Mouse (Mus musculus) megakaryocyte, embryonic 14.5 days (primary cell): ENCODE measurements around the gene B430306N03Rik. TPM values are rescaled to one million over a fixed set of nuclear protein-coding genes. Genes with fewer than 3 reads are reported as not detected.

Experiments
- H3K27me3 ChIP-seq: replicated peaks from 2 replicates; pipeline ENCODE3; 2012; ENCODE audit warnings: inconsistent platforms
- H3K36me3 ChIP-seq: replicated peaks from 2 replicates; pipeline ENCODE3; 2012; ENCODE audit warnings: low read length, inconsistent platforms, mixed read lengths
- H3K4me1 ChIP-seq: 2 replicates; pipeline ENCODE4 v1.6.1; 2012; ENCODE audit warnings: inconsistent platforms
- H3K4me3 ChIP-seq: replicated peaks from 2 replicates; pipeline ENCODE3; 2012; ENCODE audit warnings: moderate library complexity, mild to moderate bottlenecking, inconsistent platforms
- H3K9me3 ChIP-seq: 2 replicates; pipeline ENCODE4 v1.6.1; 2012; ENCODE audit warnings: inconsistent platforms
- FLI1 ChIP-seq: IDR thresholded peaks from 2 replicates; pipeline ENCODE4 v1.6.1; 2012; ENCODE audit warnings: low read length, inconsistent platforms, mixed read lengths
- GATA1 ChIP-seq: IDR thresholded peaks from 3 replicates; pipeline ENCODE4 v1.6.1; 2012; ENCODE audit warnings: mixed read lengths, low read length, inconsistent platforms, borderline replicate concordance
- polyA plus RNA-seq: library from polyadenylated mRNA; stranded (reverse); fragments of >175 nt; gene quantifications from 2 replicates; pipeline ENCODE4 v1.2.3, GENCODE M21; 2012; ENCODE audit warnings: low replicate concordance; ENCODE audit not compliant: insufficient read depth

Gene B430306N03Rik
- polyA plus RNA-seq, 1 experiment: 0.94 TPM

DNA sequence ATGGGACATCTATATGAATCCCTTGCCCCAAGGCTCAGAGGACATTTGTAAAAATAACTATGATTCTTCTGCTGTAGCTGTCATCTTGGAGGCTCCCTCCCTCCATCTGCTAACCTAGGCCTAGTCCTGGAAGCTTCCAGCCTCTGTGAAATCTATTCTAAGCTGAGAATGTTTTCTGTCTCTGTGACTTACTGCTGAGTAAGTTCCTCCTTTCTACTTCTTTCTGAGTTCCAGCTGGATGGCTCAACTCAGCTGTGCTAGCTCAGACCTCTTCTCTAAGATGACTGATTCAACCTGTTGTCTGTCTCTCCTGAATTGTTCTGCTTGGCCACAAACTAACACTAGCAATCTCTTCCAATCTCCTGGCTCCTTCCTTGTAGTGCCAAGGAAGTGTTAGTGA, 37.6 kb upstream of the B430306N03Rik start:
- H3K9me3 ChIP-seq: 0 out of 2 replicates have a peak, but pooled peaks cover under 1% of the 10 kb centered on the region
- peaks cover 5% of the 10 kb centered on the region for H3K36me3 ChIP-seq
- no peaks in the 10 kb centered on the region for H3K27me3 ChIP-seq
- no peak overlapping the region for H3K4me3 ChIP-seq
- peaks cover 51% of the 10 kb centered on the region for H3K4me1 ChIP-seq
- TF ChIP-seq FLI1 (no peak), GATA1 (no peak)

DNA sequence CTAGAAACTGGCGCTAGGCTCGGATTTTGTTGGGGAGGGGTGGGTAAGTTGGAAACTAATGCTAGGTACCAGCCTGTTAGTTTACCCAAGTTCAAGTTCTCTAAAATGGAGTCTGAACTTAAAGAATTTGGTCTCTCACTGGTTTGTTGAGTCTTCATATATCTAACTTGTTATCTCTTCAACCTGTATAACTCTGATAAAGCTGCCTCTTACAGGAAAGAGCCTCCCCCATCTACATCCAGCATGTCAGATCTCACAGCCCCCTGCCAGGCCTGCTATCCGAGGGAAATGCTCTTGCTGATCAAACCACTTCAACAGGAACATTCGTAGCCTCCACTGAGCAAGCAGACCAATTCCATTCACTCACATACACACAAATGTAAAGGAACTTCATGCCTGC, 36.9 kb upstream of the B430306N03Rik start:
- Histone ChIP-seq H3K4me3 (no peak overlapping the region), H3K36me3 (peaks cover 5% of the 10 kb centered on the region), H3K9me3 (no peaks in the 10 kb centered on the region), H3K27me3 (no peaks in the 10 kb centered on the region), H3K4me1 (peaks cover 46% of the 10 kb centered on the region)
- no peak for TF ChIP-seq FLI1
- no peak for TF ChIP-seq GATA1

DNA sequence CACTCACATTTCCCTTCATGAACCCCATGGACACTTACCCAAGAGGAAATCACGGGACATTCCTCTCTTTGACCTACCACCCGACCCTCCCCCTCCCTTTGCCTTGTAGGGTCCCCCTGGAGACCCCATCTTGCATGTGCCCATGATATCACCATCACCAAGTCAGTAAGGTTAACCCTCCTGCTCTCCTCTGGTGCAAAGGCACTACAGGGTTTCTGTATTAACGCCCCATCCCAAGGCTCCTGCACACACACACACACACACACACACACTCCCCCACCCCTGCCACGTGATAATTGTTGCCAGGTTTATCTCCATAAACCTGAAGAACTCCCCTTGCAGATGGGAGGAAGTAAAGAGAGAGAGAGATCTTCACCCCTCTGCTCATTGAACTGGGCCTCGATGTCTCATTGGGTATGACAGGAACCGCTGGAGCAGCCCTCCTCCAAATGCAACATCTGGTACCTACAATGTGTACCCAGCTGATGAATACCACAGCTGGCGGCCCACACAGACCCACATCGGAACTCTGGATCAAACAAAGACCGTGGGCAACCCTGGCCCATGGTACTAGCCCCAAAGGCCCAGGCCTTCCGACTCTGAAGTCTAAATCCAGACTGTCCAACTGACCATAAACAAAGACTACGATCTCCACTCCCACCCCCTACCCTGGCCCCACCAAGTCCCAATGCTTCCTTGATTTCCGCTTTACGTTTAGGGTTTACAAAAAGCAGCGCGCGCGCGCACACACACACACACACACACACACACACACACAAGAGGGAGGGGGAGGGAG, 34.8 kb upstream of the B430306N03Rik start:
- TF ChIP-seq FLI1 (no peak), GATA1 (no peak)
- H3K4me3 ChIP-seq: no peak overlapping the region
- H3K4me1 ChIP-seq: peaks cover 29% of the 10 kb centered on the region
- H3K27me3 ChIP-seq: no peaks in the 10 kb centered on the region
- H3K36me3 ChIP-seq: peaks cover 5% of the 10 kb centered on the region
- H3K9me3 ChIP-seq: no peaks in the 10 kb centered on the region

DNA sequence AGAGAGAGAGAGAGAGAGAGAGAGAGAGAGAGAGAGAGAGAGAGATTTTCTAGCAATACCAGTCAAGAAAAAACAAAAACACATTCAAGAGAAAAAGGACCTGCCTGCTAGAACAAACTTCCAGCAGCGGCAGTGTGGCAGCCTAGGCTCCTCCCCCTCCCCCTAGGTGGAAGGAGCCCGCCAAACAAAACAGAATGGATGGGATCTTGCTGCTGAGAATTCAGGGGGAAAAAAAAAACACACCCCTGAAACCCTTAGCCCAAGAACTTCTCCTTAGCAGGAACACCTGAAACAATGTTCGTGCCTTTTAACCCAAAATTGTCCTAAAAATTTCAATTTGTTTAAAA, 34.2 kb upstream of the B430306N03Rik start:
- TF ChIP-seq FLI1: no peak
- no peak for TF ChIP-seq GATA1
- Histone ChIP-seq H3K27me3 (no peaks in the 10 kb centered on the region), H3K4me1 (peaks cover 32% of the 10 kb centered on the region), H3K36me3 (peaks cover 3% of the 10 kb centered on the region), H3K9me3 (no peaks in the 10 kb centered on the region), H3K4me3 (no peak overlapping the region)

DNA sequence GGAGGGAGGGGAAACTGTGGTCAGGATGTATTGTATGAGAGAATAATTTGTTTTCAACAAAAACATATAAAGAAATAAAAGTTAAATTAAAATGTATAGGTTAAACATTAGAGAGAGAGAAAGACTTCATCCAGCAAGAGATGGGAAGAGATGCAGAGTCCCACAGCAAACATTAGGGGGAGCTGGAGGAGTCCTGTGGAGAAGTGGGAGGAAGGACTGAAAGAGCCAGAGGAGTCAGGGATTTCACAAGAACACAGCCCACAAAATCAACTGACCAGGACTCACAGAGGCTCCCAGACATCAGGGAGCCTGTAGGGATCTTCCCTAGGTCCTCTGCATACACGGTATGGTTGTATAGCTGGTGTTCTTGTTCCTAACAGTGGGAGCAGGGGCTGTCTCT, 29.2 kb upstream of the B430306N03Rik start:
- 0 out of 2 replicates have a peak, but pooled peaks cover 2% of the 10 kb centered on the region for H3K9me3 ChIP-seq
- H3K27me3 ChIP-seq: no peaks in the 10 kb centered on the region
- peak overlapping the region; percentile 81 for H3K4me3 ChIP-seq
- H3K4me1 ChIP-seq: peaks cover 26% of the 10 kb centered on the region
- no peak for TF ChIP-seq GATA1
- no peak for TF ChIP-seq FLI1
- H3K36me3 ChIP-seq: peaks cover 2% of the 10 kb centered on the region

DNA sequence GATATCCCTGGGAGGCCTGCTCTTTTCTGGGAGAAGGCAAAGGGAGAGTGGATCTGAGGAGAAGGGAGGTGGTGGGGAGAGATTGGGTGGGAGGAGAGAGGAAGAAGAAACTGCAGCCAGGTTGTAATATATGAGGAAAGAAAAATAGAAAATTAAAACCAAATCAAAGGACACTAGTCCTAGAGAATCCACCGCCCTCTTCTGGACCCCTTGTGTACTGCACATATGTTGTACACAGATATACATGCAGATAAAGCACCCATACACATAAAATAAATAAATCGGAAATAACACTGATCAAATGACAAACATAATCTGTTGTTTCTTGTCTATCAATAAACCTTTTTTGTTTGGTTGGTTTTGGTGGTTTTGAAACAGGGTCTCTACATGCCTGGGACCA, 28.7 kb upstream of the B430306N03Rik start:
- Histone ChIP-seq H3K9me3 (0 out of 2 replicates have a peak, but pooled peaks cover 2% of the 10 kb centered on the region), H3K4me1 (peaks cover 30% of the 10 kb centered on the region)
- TF ChIP-seq GATA1: no peak
- no peak for TF ChIP-seq FLI1

DNA sequence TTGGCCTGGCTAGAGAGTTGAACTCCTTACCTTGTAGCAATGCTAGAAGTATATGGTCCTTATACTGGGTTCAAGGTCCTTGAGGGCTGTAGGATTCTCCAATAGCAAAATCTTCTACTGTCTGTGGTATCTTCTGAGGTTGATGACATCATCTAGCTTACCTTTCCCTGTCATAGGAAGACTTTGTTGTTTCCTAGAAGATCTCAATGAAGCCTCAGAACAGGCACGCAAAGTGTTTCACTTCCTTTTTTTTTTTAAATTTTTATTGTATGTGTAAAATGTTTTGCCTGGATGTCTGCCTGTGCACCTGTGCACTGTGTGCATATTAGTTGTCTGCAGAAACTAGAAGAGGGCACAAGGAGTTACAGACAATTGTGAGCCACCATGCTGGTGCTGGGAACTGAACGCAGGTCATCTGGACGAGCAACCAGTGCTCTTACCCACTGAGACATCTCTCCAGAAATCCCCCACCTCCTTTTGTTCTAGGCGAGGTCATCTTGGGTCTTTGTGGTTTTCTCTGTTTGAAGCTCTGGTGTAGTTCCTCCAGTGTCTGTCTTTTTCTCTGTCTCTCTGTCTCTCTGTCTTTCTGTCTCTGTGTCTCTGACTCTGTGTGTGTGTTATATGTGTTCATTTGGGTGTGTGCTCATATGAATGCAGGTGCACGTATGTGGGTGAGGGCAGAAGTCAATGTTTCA, 22.3 kb upstream of the B430306N03Rik start:
- no peaks in the 10 kb centered on the region for H3K27me3 ChIP-seq
- H3K9me3 ChIP-seq: 0 out of 2 replicates have a peak, but pooled peaks cover 2% of the 10 kb centered on the region
- H3K4me1 ChIP-seq: peaks cover 60% of the 10 kb centered on the region
- TF ChIP-seq FLI1: no peak
- no peak overlapping the region for H3K4me3 ChIP-seq
- H3K36me3 ChIP-seq: peaks cover 8% of the 10 kb centered on the region

More for the DNA sequence above, 28.7 kb upstream of the B430306N03Rik start:
- peak overlapping the region; percentile 81 for H3K4me3 ChIP-seq
- H3K27me3 ChIP-seq: no peaks in the 10 kb centered on the region
- peaks cover 2% of the 10 kb centered on the region for H3K36me3 ChIP-seq

DNA sequence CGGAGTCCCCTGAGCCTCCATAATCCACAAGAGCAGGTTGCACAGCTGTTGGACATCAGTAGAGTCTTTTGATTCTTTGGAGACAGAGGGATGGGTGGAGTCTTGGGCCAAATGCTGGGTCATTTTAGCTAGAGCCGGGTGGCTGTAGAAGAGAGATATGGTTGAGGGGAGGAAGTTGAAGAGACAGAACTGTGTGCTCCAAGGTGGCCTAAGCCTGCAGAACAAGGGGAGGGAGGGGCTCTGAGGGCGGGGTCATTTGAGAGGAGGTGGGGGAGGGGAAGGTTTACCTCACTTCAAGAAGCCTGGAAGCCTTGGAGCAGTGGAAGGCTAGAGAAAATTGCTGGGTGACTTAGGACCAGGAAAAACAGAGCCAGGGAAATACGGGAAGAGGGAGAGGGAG, 16.7 kb upstream of the B430306N03Rik start, which contains the start of gene Treml2:
Treml2 (plus strand) TSS at position 296 of the 400 bp plus-strand sequence.
- H3K27me3 ChIP-seq: no peaks in the 10 kb centered on the region
- H3K4me1 ChIP-seq: peaks cover 76% of the 10 kb centered on the region
- H3K4me3 ChIP-seq: peak within 1 kb of the TSS; percentile 97
- no peaks in the 10 kb centered on the region for H3K9me3 ChIP-seq
- peaks cover 36% of the 10 kb centered on the region for H3K36me3 ChIP-seq
- TF ChIP-seq FLI1 (no peak), GATA1 (no peak)

DNA sequence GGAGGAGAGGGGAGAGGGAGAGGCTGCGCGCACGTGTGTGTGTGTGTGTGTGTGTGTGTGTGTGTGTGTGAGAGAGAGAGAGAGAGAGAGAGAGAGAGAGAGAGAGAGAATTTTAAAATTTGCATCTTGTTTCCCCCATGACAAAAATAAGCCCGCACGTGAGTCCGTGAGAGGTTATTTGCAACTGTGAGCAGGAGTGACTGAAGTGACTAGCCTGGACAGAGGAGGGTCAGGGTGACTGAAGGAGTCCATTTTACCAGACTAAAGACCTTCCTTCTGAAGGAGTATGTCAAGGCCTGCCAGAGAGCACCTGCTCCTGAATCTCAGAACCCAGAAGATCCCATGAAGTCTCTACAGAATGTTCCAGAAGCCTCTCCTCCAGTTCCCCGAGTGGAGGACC, 16.2 kb upstream of the B430306N03Rik start:
- no peaks in the 10 kb centered on the region for H3K9me3 ChIP-seq
- peaks cover 77% of the 10 kb centered on the region for H3K4me1 ChIP-seq
- TF ChIP-seq GATA1 (no peak), FLI1 (no peak)
- no peaks in the 10 kb centered on the region for H3K27me3 ChIP-seq
- peak overlapping the region; percentile 97 for H3K4me3 ChIP-seq
- H3K36me3 ChIP-seq: peaks cover 42% of the 10 kb centered on the region

DNA sequence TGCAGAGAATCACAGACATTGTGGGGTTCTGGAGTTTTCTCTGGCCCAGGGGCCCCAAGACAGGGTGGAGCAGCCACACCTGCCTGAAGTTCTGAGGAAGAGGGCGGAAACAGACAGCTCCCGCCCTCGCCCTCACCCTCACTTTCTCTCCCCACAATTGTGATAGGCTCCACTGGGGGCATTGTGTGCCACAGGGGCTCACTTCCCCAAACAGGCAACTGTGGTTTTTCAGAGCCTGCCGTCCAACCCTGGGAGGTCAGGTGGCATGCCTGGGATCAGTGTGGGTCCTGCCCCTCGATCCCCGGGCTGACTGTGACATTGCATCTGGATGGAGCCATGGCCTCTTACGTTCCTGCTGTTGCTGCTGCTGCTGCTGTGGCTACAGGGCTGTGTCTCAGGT, 15.7 kb upstream of the B430306N03Rik start:
- Histone ChIP-seq H3K36me3 (peaks cover 46% of the 10 kb centered on the region), H3K4me1 (peaks cover 78% of the 10 kb centered on the region), H3K27me3 (no peaks in the 10 kb centered on the region), H3K9me3 (no peaks in the 10 kb centered on the region), H3K4me3 (peak overlapping the region; percentile 97)
- TF ChIP-seq FLI1: no peak
- no peak for TF ChIP-seq GATA1
